Mouse (Mus musculus) heart, adult 2 months (tissue): ENCODE measurements around the gene Asic2.

ENCODE experiments used
- CTCF ChIP-seq: fragments of 200-600 bp; IDR thresholded peaks from 2 replicates; pipeline ENCODE4 v1.8.1; 2022; ENCODE audit warnings: antibody characterized with exemption, mild to moderate bottlenecking, moderate library complexity
- EP300 ChIP-seq: fragments of 200-500 bp; IDR thresholded peaks from 2 replicates; pipeline ENCODE4 v1.6.1; 2011; ENCODE audit warnings: low read depth, low read length, control low read depth; ENCODE audit not compliant: insufficient read depth

DNA sequence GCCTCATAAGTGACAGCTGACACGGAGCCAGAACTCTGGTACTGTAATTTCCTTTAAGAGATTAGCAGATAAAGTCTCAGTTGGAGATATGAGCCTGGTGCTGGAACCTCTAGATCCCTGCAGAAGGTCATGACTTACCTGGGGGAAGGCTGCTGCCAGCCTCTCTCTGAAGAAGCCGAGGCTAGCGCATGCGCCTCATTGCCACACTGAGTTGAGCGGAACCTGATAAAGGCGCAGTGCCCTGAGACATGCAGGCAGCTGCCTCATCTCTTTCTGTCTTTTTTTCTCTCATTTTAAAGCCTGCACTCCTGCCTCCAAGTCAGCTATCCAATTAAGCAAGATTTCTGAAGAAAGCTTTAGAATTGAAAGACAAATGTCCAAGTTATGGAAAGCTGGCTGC, 551.9 kb downstream of the Asic2 start:
- TF ChIP-seq CTCF (no peak), EP300 (no peak)
